Mouse (Mus musculus) brain, embryonic 14.5 days (tissue): Measurements from ENCODE around the gene Lsg1.

Source experiments
- CTCF ChIP-seq: fragments of 200-500 bp; IDR thresholded peaks from 2 replicates; pipeline ENCODE4 v1.5.1; 2012; ENCODE audit warnings: inconsistent platforms, mild to moderate bottlenecking, moderate library complexity, borderline replicate concordance; ENCODE audit not compliant: insufficient read depth, insufficient read length; ENCODE audit errors: extremely low read depth
- POLR2A ChIP-seq: fragments of 200-500 bp; IDR thresholded peaks from 2 replicates; pipeline ENCODE4 v1.6.1; 2012; ENCODE audit warnings: mild to moderate bottlenecking, inconsistent platforms, borderline replicate concordance; ENCODE audit not compliant: poor library complexity, insufficient read depth, insufficient read length, severe bottlenecking; ENCODE audit errors: extremely low read depth

DNA sequence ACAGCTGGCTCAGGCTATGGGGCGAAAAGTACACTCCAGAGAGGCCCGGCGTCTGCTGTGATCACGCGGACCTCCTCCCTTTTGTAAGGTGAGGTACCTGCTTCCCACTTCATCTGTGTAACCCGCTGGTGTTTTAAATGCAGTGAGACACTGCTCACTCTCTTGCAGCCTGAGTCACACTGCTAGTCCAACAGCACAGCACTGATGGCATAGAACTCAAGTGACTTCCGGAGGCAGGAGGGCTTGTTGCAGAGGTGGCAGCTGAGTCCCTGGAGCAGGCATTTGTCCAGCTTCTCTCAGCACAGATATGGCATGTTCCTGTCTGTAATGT is 17.4 kb upstream of the Lsg1 start:
- TF ChIP-seq CTCF, result no peak
- no peak for TF ChIP-seq POLR2A
